Mouse (Mus musculus) limb, embryonic 14.5 days (tissue): ENCODE data around the gene Vstm2a. TPM values are rescaled to one million over a fixed set of nuclear protein-coding genes. Genes with fewer than 3 reads are reported as not detected.

ENCODE experiments used
- ATAC-seq: fragments of 200-750 bp; cut with Nextera tagmentation; 2 replicates; pipeline ENCODE4 v1.8.0; 2017; ENCODE audit warnings: low read depth, moderate number of reproducible peaks, moderate TSS enrichment; ENCODE audit not compliant: low FRiP score
- DNase-seq: peaks from one replicate; pipeline ENCODE4 v3.0.0-alpha.2; 2015; ENCODE audit warnings: low spot score
- H3K27ac ChIP-seq: fragments of 300-500 bp; sonication (generic); replicated peaks from 2 replicates; pipeline ENCODE4 v1.5.1; 2014; ENCODE audit warnings: low read depth, mild to moderate bottlenecking, low read length, moderate library complexity, mixed read lengths
- H3K27me3 ChIP-seq: fragments of 300-500 bp; sonication (generic); 2 replicates; pipeline ENCODE4 v1.6.1; 2014; ENCODE audit warnings: low read length, mixed read lengths; ENCODE audit not compliant: control insufficient read depth, insufficient read depth
- H3K36me3 ChIP-seq: fragments of 300-500 bp; sonication (generic); 2 replicates; pipeline ENCODE4 v1.6.1; 2014; ENCODE audit warnings: mild to moderate bottlenecking, low read length, moderate library complexity, mixed read lengths; ENCODE audit not compliant: control insufficient read depth, insufficient read depth
- H3K4me1 ChIP-seq: fragments of 300-500 bp; sonication (generic); 2 replicates; pipeline ENCODE4 v1.6.1; 2014; ENCODE audit warnings: antibody characterized with exemption, low read length, mixed read lengths; ENCODE audit not compliant: control insufficient read depth, insufficient read depth
- H3K4me2 ChIP-seq: fragments of 300-500 bp; sonication (generic); replicated peaks from 2 replicates; pipeline ENCODE4 v1.6.1; 2014; ENCODE audit warnings: low read depth, mild to moderate bottlenecking, low read length, moderate library complexity; ENCODE audit not compliant: severe bottlenecking
- H3K4me3 ChIP-seq: fragments of 300-500 bp; sonication (generic); replicated peaks from 2 replicates; pipeline ENCODE4 v1.5.1; 2014; ENCODE audit warnings: low read length
- H3K9ac ChIP-seq: fragments of 300-500 bp; sonication (generic); 2 replicates; pipeline ENCODE4 v1.6.1; 2014; ENCODE audit warnings: mild to moderate bottlenecking, low read depth, low read length, moderate library complexity; ENCODE audit not compliant: severe bottlenecking
- H3K9me3 ChIP-seq: fragments of 300-500 bp; sonication (generic); 2 replicates; pipeline ENCODE4 v1.6.1; 2016; ENCODE audit warnings: low read length; ENCODE audit not compliant: control insufficient read depth
- POLR2A ChIP-seq: fragments of 200-500 bp; IDR thresholded peaks from 2 replicates; pipeline ENCODE4 v1.8.0; 2012; ENCODE audit warnings: inconsistent platforms, mild to moderate bottlenecking, moderate library complexity, borderline replicate concordance; ENCODE audit not compliant: insufficient read depth, insufficient read length; ENCODE audit errors: extremely low read depth
- WGBS: fragments of 180-500 bp; shearing (Covaris S2); extraction: QIAGEN DNeasy Blood & Tissue Kit; methylation state at CpG from one replicate; pipeline ENCODE4 v1.1.7; 2014; 5-methylcytosine and 5-hydroxymethylcytosine counted together
- polyA plus RNA-seq, 2 experiments: library from polyadenylated mRNA; depleted of rRNA in 1 of 2; stranded (reverse) in 1 of 2; unstranded in 1 of 2; fragments of >200 nt; fragmentation: Nextera tagmentation in 1 of 2; extraction: Ambion mirVana in 1 of 2; gene quantifications; 2 replicates each; pipeline versions ENCODE4 v1.2.1 to v1.2.3; 2012 to 2014

The Vstm2a gene
- polyA plus RNA-seq (2012; rRNA removed): 3.6 TPM in 2 replicates
- 3.1 and 5.4 TPM in 2 replicates for polyA plus RNA-seq (2014; fragmentation: Nextera tagmentation; extraction: Ambion mirVana)

DNA sequence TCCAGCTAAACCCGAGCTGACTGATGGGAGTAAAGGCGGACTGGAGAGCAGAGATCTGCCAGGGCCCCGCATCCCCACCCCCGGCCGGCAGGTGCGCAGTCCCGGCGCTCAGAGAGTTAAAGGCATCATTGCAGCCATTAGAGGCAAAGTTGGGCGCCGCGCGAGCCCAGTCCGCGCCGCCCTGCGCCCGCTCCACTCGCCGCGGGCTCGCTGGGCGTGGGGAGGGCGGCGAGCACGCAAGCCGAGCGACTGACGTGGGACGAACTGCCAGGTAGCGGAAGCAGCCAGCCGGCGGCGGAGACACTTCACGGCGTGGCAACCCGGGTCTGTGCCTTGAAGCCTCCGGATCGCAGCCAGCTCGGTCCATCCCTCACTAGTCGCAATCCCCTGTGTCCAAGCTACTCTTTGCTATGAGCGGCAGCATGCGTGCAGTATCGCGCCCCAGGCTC lies at the start of gene Vstm2a:
Vstm2a (plus strand) TSS at position 252 of the 449 bp plus-strand sequence.
- H3K36me3 ChIP-seq: no peaks in the 10 kb centered on the region
- under 1% methylated on average over 39 of the region's 44 CpGs for whole genome bisulfite sequencing
- peak within 1 kb of the TSS; percentile 86 for H3K4me2 ChIP-seq
- H3K4me3 ChIP-seq: peak within 1 kb of the TSS; percentile 46
- H3K27me3 ChIP-seq: peaks cover 42% of the 10 kb centered on the region
- peak within 1 kb of the TSS; percentile 58 for H3K9ac ChIP-seq
- no peaks in the 10 kb centered on the region for H3K9me3 ChIP-seq
- no peak for TF ChIP-seq POLR2A
- ATAC-seq (peak; percentile 50; the same call in 1 of the 2 replicates), DNase-seq (no peak)
- H3K4me1 ChIP-seq: no peaks in the 10 kb centered on the region
- H3K27ac ChIP-seq: no peak within 1 kb of the TSS

DNA sequence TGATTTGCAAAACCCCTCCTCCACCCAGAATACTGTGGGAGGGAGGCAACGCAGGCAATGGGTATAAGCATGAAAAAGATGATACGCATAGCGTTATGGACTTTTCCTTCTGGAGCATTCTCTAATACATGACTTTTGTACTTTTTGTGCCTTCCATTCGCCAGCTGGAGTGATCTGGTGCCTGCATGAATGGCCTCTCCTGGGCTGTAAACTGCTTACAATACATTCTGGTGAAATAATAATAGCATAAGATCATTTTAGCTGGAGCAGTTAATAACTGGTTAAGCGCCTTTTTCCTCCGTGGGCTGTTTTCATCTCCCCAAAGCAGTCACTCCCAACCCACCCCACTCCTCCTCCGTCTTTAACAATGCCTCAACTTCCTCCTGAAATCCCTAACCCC lies 513 bp upstream of the Vstm2a start:
- Histone ChIP-seq H3K27ac (no peak overlapping the region), H3K9ac (peak overlapping the region; percentile 58), H3K4me2 (peak overlapping the region; percentile 86), H3K36me3 (no peaks in the 10 kb centered on the region), H3K27me3 (peaks cover 42% of the 10 kb centered on the region), H3K4me1 (no peaks in the 10 kb centered on the region), H3K9me3 (no peaks in the 10 kb centered on the region), H3K4me3 (peak overlapping the region; percentile 46)
- DNase-seq (no peak), ATAC-seq (no peak)
- TF ChIP-seq POLR2A: no peak
- WGBS: 30% methylated on average over 7 of the region's 7 CpGs

DNA sequence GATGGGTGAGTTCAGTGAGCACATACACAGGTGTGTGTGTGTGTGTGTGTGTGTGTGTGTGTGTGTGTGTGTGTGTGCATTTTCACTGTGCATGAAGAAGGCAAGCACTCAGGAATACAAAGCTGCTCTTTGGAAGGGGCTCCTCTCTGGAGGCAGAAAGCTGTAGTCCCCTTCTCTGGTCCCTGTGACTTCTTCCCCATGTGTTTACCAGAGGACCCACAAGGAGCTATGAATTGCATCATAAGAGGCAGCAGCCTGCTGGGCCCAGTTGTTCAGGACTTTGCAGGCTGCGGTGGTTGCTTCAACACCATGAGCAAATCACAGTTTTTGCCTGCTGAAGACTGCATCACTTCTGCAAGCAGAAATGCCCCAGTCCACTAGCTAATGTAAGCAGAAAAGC lies 776 bp downstream of the Vstm2a start:
- DNase-seq (no peak), ATAC-seq (no peak)
- peaks cover 42% of the 10 kb centered on the region for H3K27me3 ChIP-seq
- no peaks in the 10 kb centered on the region for H3K36me3 ChIP-seq
- H3K4me3 ChIP-seq: no peak overlapping the region
- WGBS: 47% methylated on average over 1 of the region's 1 CpGs
- TF ChIP-seq POLR2A: no peak
- H3K27ac ChIP-seq: no peak overlapping the region
- no peak overlapping the region for H3K9ac ChIP-seq
- H3K4me1 ChIP-seq: no peaks in the 10 kb centered on the region
- no peak overlapping the region for H3K4me2 ChIP-seq
- H3K9me3 ChIP-seq: no peaks in the 10 kb centered on the region

DNA sequence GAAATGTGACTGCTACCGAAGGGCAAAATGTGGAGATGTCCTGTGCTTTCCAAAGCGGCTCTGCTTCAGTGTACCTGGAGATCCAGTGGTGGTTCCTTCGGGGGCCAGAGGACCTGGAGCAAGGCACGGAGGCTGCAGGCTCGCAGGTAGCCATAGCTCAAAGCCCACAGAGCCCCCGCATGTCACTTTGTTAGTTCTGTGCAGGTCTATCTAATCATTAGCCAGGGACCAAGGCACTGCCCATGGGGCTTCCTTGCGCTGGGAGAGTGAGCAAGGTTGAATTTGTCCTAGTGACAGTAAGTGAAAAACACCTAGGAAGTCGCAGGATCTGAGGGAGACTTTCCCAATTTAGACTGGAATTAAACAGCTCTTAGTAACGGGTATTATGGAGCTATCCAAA lies 2.4 kb downstream of the Vstm2a start:
- H3K4me2 ChIP-seq: no peak overlapping the region
- WGBS: 17% methylated on average over 9 of the region's 9 CpGs
- DNase-seq (no peak), ATAC-seq (no peak)
- no peaks in the 10 kb centered on the region for H3K9me3 ChIP-seq
- peaks cover 42% of the 10 kb centered on the region for H3K27me3 ChIP-seq
- H3K9ac ChIP-seq: no peak overlapping the region
- H3K36me3 ChIP-seq: no peaks in the 10 kb centered on the region
- no peak for TF ChIP-seq POLR2A
- H3K4me3 ChIP-seq: no peak overlapping the region
- H3K27ac ChIP-seq: no peak overlapping the region
- no peaks in the 10 kb centered on the region for H3K4me1 ChIP-seq

DNA sequence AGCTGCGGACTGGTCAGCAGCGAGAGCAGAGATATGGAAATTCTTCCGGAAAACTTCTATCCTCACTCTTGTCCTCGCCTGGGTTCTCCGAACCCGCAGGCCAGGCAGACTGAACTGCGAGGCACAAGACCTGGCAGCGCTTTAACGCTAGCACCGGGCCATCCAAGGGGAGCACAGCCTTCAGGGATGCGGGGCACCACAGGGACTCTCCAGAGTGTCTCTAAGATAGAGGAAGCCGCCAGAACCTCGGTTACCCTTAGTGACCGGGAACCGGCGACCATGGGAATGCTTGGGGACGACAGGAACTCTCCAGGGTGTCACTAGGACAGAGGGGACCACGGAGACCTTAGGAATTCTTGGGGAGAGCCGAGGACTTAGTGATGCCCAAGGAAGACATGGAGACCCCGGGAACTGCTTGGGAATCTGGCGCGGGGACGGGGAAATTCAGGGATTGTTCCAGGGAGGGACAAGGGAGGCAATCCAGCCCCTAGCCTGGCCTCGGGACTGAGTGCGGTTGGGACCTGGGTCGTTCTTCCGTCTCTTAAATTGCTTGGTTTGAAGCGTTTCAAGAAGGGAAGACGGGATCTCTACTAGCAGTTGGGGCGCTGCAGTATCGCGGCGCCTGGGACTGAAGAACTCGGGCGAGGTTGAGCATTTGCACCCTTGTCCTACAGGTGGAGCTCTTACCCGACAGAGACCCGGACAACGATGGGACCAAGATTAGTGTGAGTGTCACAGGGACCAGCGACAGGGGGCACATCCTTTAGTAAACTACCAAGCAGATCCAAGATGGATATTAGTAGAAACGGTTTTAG lies 3.4 kb downstream of the Vstm2a start:
- Histone ChIP-seq H3K36me3 (no peaks in the 10 kb centered on the region), H3K4me1 (no peaks in the 10 kb centered on the region), H3K4me3 (peak overlapping the region; percentile 34), H3K4me2 (peak overlapping the region; percentile 63), H3K9me3 (no peaks in the 10 kb centered on the region), H3K9ac (peak overlapping the region; percentile 44), H3K27ac (no peak overlapping the region), H3K27me3 (peaks cover 42% of the 10 kb centered on the region)
- no peak for TF ChIP-seq POLR2A
- DNase-seq (peak; percentile 67), ATAC-seq (peak; percentile 72)
- WGBS: under 1% methylated on average over 40 of the region's 40 CpGs
